Mouse (Mus musculus): ENCODE data around the gene Olfr510.

- TF ChIP-seq CTCF (IDR thresholded peaks at IDR 0.05; ENCODE audit: low read depth, low read length) (no peak), POLR2AphosphoS5 (IDR thresholded peaks at IDR 0.05; ENCODE audit: insufficient replicate concordance, low read depth, low read length) (no peak), TAL1 (conservative IDR thresholded peaks at IDR 0.05; ENCODE audit: low read depth, low read length) (no peak), GATA1 (IDR thresholded peaks at IDR 0.05; ENCODE audit: borderline replicate concordance, low read length) (no peak)
Observed at GRCm38 (mm10) chr7:108666118-108666517, at the start of gene Olfr510.
